Mouse (Mus musculus) cerebellum, adult 18-20 months (tissue): ENCODE results near the gene Snx15.
"Not testable (repeated sequence)": the region's sequence is repeated elsewhere in the genome, so short reads cannot be mapped to it uniquely, and the experiment has no call there.

Source experiments
- DNase-seq, 2 experiments: peaks; one replicate each; pipeline ENCODE4 v3.0.0; 2021

Gene Snx15

GRCm38 (mm10) chr19:6127760-6128341, at the start of gene Snx15:
TSS of gene Snx15 (minus strand) at chr19:6128304.
- DNase-seq = peak; percentile 96 to 98

- peak in 1 of 2 experiments; percentile 32 for DNase-seq
Measured at GRCm38 (mm10) chr19:6174771-6175170, 46.7 kb upstream of the Snx15 start.

GRCm38 (mm10) chr19:6171215-6171614, 43.1 kb upstream of the Snx15 start:
- DNase-seq = no peak

GRCm38 (mm10) chr19:6166750-6167149, 38.6 kb upstream of the Snx15 start:
- DNase-seq = no peak

GRCm38 (mm10) chr19:6163872-6164547, 35.9 kb upstream of the Snx15 start:
- no peak for DNase-seq

- DNase-seq = peak; percentile 31 to 36
Measured at GRCm38 (mm10) chr19:6157220-6157619, 29.1 kb upstream of the Snx15 start.

- no peak for DNase-seq
Measured at GRCm38 (mm10) chr19:6156372-6156771, 28.3 kb upstream of the Snx15 start.

GRCm38 (mm10) chr19:6155174-6155573, 27.1 kb upstream of the Snx15 start:
- no peak for DNase-seq

GRCm38 (mm10) chr19:6144842-6145241, 16.7 kb upstream of the Snx15 start:
- no peak for DNase-seq

GRCm38 (mm10) chr19:6141394-6141749, 13.3 kb upstream of the Snx15 start, which contains the start of gene Arl2:
TSS of gene Arl2 (minus strand) at chr19:6141548.
- peak; percentile 85 to 86 for DNase-seq

GRCm38 (mm10) chr19:6140678-6141393, 12.7 kb upstream of the Snx15 start, which contains the start of gene Batf2:
TSS of gene Batf2 (plus strand) at chr19:6140983.
- peak; percentile 91 to 93 for DNase-seq

GRCm38 (mm10) chr19:6140374-6140677, 12.2 kb upstream of the Snx15 start:
- DNase-seq = no peak

- DNase-seq = peak; percentile 39 to 48
Measured at GRCm38 (mm10) chr19:6139701-6140100, 11.6 kb upstream of the Snx15 start.

- DNase-seq = no peak
Measured at GRCm38 (mm10) chr19:6136397-6136796, 8.3 kb upstream of the Snx15 start.

- not testable (repeated sequence) for DNase-seq
Measured at GRCm38 (mm10) chr19:6133197-6133596, 5.1 kb upstream of the Snx15 start.

- no peak for DNase-seq
Measured at GRCm38 (mm10) chr19:6132171-6132827, 4.2 kb upstream of the Snx15 start.

GRCm38 (mm10) chr19:6130414-6131128, 2.5 kb upstream of the Snx15 start:
- DNase-seq = not testable (repeated sequence)

- DNase-seq = no peak
Measured at GRCm38 (mm10) chr19:6126789-6127580, 1.1 kb downstream of the Snx15 start.

- DNase-seq = peak; percentile 54 to 65
Measured at GRCm38 (mm10) chr19:6126289-6126688, 1.8 kb downstream of the Snx15 start.

GRCm38 (mm10) chr19:6124898-6125297, 3.2 kb downstream of the Snx15 start:
- no peak for DNase-seq

GRCm38 (mm10) chr19:6123330-6123729, 4.8 kb downstream of the Snx15 start:
- no peak for DNase-seq

GRCm38 (mm10) chr19:6121761-6122160, 6.3 kb downstream of the Snx15 start:
- DNase-seq = no peak
